Mouse (Mus musculus) frontal cortex, adult 2 months (tissue): ENCODE measurements around the gene Olfr194. TPM values are rescaled to one million over a fixed set of nuclear protein-coding genes. Genes with fewer than 3 reads are reported as not detected.
"Not testable (repeated sequence)": the region's sequence is repeated elsewhere in the genome, so short reads cannot be mapped to it uniquely, and the experiment has no call there.

Experiments used
- DNase-seq, 2 experiments: peaks; one replicate each; pipeline ENCODE4 v3.0.0; 2022; ENCODE audit warnings: low spot score in 1 of 2; ENCODE audit errors: extremely low spot score in 1 of 2
- polyA plus RNA-seq: library from polyadenylated mRNA; depleted of rRNA; stranded (reverse); fragments of >200 nt; gene quantifications from 2 replicates; pipeline ENCODE4 v1.2.3, GENCODE M21; 2012; rRNA removed

Olfr194 gene
- polyA plus RNA-seq: not detected in 2 replicates

DNA sequence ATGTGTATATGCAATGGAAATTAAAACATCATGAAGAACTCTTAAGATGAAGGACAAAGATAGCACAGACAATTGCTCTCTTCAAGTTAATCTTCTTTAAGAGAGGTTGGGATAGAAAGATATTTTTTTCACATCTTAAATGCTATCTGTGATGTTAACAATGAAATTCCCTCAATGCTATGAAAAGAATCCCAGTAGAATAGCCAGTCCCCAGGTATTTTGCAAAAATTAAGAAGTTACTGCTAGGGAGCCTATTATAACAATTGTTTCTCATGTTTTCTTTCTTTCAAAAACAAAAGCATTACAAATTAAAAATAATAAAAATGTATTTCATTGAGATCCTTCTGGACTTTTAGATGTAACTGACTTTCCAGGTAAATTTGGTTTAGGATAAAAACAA is at the start of gene Olfr194:
Gene Olfr194, minus strand, starts transcription at position 101 of the 400 bp plus-strand sequence.
- DNase-seq: no peak

DNA sequence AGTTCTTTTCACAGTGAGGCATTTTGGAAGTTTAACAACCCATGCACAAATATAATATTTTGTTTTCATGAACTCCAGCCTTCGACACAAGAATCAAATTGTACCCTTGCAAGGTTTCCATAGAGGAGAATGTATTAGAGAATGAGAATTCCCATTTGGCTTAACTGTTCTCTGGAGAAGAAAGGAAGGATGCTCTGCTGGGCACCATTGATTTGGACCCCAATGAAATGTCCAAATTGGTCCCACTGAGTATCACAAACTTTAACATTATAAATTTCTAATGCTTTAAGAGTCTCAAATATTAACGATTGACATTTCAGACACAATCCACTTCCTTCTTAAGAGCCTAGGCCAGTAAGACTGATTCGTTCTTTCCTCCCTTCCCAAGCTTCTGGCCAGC is 49.5 kb upstream of the Olfr194 start, which contains the start of gene Olfr196:
Gene Olfr196, minus strand, starts transcription at position 101 of the 400 bp plus-strand sequence.
- DNase-seq: no peak

DNA sequence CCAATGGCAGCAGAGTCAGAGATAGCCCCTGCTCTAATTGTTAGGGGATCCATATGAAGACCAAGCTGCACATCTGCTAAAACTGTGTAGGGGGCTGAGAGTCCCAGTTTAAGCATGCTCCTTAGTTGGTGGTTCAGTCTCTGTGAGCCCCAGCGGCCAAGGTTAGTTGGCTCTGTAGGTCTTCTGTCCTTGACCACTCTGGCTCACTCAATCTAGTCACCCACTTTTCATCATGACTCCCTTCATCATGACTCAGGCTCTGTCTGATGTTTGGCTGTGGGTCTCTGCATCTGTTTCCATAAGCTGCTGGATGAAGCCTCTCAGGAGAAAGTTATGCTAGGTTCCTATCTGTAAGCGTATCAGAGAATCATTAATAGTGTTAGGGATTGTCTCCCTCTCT is 31.1 kb upstream of the Olfr194 start:
- no peak for DNase-seq

DNA sequence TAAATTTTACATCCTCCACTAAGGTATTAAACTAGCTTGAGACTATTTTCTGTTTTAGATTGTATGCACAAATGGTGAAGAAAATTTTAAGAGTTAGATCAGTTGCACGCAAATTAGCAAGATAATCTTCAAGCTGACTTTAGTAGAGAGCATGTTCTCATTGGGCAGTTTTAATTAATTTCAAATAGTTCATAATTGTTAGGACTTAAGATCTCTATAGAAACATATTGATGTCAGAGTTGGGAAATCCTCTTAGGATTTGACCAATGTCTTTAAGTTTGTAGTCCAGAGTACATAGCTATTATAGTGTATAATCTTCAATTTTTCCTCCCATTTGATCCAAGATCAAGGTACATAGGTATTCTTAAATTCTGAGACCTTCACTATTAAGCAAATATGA is 25.9 kb upstream of the Olfr194 start, which contains the start of gene Olfr195:
Gene Olfr195, plus strand, starts transcription at position 301 of the 400 bp plus-strand sequence.
- DNase-seq: no peak

DNA sequence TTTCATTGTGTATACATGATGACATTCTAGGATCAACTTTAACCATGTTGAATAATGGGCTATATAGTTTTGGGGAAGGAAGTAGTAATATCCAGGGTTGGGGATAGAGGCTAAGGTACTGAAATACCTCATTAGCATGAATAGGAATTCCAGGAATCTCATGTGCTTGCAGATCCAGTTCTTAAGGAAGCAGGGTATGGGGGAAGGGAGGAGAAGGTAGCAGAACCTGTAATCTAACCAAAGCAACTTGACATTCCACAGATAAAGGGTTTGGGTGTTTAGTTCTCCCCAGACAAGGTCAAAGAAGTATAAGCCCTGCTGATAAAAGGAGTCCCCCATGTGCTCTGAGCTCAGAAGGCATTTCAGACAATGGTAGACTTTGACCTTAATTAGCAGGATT is 20.2 kb upstream of the Olfr194 start:
- DNase-seq: no peak

DNA sequence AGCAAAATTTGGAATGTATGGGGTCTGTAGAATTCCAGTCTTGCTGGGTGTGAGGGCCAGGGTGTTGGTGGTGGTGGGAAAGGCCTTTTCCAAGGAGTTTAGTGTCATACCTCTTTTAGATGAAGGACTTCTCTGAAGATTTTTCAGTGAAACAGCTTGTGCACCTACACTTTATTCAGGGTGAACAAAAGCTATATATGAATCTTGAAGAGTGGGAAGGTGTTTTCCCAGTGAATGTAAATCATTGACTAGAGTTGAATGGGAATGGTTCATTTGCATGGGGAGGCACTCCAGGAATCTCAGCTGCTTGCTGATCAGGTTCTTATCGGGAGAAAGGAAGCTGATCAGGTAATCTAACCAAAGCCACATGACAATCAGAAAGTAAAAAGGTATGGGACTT is 9.9 kb upstream of the Olfr194 start:
- DNase-seq: peak in 1 of 2 experiments; percentile 37

DNA sequence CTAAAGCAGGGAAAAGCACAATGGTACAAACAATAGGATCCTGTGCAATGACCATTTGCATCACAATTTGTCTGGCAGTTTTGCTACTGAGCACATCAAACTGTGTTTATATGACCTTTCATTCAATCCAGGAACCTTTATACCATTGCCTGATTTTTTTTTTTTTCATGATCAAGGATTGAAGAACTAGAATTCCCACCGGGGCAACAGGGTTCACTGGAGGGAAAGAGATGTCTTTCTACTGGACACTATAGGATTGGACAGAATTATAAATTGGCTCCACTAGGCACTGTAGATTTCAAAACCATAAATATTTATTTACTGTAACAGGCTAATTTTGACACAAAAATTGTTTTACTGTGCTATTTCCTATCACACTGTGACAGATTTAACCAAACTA is 9.1 kb downstream of the Olfr194 start, which contains the start of gene Olfr193:
Gene Olfr193, minus strand, starts transcription at position 101 of the 400 bp plus-strand sequence.
- no peak for DNase-seq

DNA sequence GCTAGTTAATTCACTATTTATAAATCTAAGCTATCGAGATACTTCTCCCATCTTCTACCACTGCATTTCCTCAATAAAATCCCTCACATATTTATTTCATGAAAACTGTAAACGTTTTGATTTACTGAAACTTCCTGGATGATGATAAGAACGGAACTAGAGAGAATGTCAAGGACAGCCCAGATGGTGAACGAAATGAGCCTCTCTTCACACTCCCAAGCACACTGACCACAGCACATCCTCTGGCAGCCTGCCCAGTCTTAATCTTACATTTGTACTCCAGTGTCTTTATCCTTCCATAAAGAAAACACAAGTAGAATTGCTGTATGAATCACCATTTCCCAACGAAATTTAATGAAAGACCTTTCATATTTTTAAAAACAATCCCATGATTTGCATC is 12.3 kb downstream of the Olfr194 start:
- DNase-seq: not testable (repeated sequence)

DNA sequence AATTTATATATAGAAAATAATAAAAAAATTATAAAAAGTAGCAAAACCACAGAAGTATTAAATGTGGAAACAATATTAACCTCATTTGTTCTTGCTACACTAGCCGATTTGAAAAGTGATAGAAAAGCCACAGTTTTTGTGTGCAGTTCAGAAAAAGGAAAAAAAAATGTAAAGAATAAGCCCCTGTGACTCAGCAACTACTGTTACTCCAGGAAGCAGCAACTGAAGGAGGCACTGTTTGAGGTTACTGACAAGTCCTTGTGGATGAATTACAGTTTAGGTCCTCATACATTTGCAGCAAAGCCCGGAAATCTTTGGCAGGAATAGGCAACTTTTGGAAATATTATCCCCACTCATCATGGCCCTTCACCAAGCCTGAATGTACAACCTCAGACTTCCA is 15.6 kb downstream of the Olfr194 start:
- no peak for DNase-seq

DNA sequence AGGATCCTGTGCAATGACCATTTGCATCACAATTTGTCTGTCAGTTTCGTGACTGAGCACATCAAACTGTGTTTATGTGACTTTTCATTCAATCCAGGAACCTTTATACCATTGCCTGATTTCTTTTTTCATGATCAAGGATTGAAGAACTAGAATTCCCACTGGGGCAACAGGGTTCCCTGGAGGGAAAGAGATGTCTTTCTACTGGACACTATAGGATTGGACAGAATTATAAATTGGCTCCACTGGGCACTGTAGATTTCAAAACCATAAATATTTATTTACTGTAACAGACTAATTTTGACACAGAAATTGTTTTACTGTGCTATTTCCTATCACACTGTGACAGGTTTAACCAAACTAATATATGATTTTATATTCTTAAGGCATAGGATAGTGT is 31.1 kb downstream of the Olfr194 start, which contains the start of gene Olfr191:
Gene Olfr191, minus strand, starts transcription at position 101 of the 400 bp plus-strand sequence.
- DNase-seq: not testable (repeated sequence)

DNA sequence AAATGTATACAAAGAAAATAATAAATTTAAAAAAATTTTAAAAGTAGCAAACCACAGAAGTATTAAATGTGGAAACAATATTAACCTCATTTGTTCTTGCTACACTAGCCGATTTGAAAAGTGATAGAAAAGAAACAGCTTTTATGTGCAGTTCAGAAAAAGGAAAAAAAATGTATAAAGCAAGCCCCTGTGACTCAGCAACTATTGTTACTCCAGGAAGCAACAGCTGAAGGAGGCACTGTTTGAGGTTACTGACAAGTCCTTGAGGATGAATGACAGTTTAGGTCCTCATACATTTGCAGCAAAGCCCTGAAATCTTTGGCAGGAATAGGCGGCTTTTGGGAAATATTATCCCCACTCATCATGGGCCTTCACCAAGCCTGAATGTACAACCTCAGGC is 39.8 kb downstream of the Olfr194 start:
- not testable (repeated sequence) for DNase-seq

DNA sequence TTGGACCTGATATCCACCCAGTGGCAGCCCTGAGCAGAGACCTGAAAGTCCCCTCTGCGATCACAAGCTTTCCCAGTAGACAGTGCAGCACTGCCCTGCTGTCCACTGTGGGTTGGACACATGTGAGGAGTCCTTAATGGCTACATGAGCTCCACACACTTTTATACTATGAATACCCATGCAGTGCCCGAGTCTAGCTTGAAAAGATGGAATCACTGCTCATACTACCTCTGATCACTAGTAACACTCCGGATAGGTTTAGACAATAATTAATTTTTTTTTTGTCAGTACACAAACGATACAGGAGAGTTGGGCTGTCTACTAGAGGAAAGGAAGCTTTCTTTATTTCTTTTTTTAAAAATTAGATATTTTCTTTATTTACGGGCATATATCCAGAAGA is 43.0 kb downstream of the Olfr194 start, which contains the start of gene Olfr190:
Gene Olfr190, minus strand, starts transcription at position 101 of the 400 bp plus-strand sequence.
- no peak for DNase-seq

DNA sequence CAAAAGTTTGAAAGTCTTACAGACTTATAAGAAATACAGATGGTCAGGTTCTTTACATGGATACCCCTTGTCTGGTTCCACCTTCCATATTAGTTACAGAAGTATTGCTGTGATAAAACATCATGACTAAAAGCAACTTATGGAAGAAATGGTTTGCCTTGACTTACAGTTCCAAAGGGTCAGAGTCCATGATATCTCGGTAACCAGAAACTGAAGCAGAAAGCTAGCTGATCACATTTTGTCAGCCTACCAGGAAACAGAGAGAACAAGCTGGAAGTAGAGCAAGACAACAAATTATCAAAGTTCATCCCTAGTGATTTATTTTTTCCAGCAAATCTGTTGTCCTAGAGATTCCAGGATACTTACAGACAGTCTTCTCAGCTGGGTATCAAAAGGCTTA is 47.3 kb downstream of the Olfr194 start:
- DNase-seq: no peak

DNA sequence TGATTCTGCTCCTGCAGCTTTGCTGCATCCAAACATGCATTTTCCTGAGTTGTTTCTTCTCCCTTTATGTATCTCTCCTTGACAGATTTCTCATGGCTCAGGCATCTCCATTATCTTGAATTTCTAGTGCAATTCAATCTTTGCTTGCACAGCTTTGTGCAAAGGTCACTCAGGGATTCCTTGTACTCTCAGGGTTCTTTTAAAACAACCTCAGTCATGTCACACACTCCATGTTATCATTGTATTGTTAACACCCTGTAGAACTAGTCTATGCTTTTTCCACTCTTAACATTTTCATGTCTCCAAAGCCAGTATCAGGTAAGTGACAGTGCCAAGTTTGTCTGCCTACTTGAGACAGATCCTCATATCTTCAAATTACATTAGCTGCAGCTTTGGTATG is 49.1 kb downstream of the Olfr194 start:
- DNase-seq: no peak

Other genes with a start within 250 kb of the Olfr194 start
- not detected in 2 replicates for gene Olfr177, start 246.3 kb downstream of the Olfr194 start, polyA plus RNA-seq
- gene Olfr178, start 229.0 kb downstream of the Olfr194 start, polyA plus RNA-seq: not detected in 2 replicates
- not detected in 2 replicates for gene Olfr181, start 192.3 kb downstream of the Olfr194 start, polyA plus RNA-seq
- not detected in 2 replicates for gene Olfr180, start 191.7 kb downstream of the Olfr194 start, polyA plus RNA-seq
- not detected in 2 replicates for gene Olfr183, start 125.7 kb downstream of the Olfr194 start, polyA plus RNA-seq
- 0.06 TPM in 1 of 2 replicates, not detected in the other for gene Olfr186, start 90.8 kb downstream of the Olfr194 start, polyA plus RNA-seq
- gene Olfr187, start 81.3 kb downstream of the Olfr194 start, polyA plus RNA-seq: not detected in 2 replicates
- not detected in 2 replicates for gene Olfr190, start 43.1 kb downstream of the Olfr194 start, polyA plus RNA-seq
- gene Olfr191, start 31.2 kb downstream of the Olfr194 start, polyA plus RNA-seq: not detected in 2 replicates
- not detected in 2 replicates for gene Olfr193, start 9.2 kb downstream of the Olfr194 start, polyA plus RNA-seq
- not detected in 2 replicates for gene Olfr195, start 26.0 kb upstream of the Olfr194 start, polyA plus RNA-seq
- not detected in 2 replicates for gene Olfr196, start 49.4 kb upstream of the Olfr194 start, polyA plus RNA-seq
- not detected in 2 replicates for gene Olfr198, start 82.5 kb upstream of the Olfr194 start, polyA plus RNA-seq
- gene Olfr199, start 98.7 kb upstream of the Olfr194 start, polyA plus RNA-seq: not detected in 2 replicates
- gene Olfr201, start 151.6 kb upstream of the Olfr194 start, polyA plus RNA-seq: not detected in 2 replicates
- not detected in 2 replicates for gene Olfr202, start 165.7 kb upstream of the Olfr194 start, polyA plus RNA-seq
- not detected in 2 replicates for gene Olfr203, start 177.8 kb upstream of the Olfr194 start, polyA plus RNA-seq
- not detected in 2 replicates for gene Olfr204, start 197.2 kb upstream of the Olfr194 start, polyA plus RNA-seq
- not detected in 2 replicates for gene Olfr205, start 210.1 kb upstream of the Olfr194 start, polyA plus RNA-seq
- not detected in 2 replicates for gene Olfr206, start 228.2 kb upstream of the Olfr194 start, polyA plus RNA-seq
- gene Olfr209, start 242.9 kb upstream of the Olfr194 start, polyA plus RNA-seq: 0.20 and 0.50 TPM in 2 replicates